Mouse (Mus musculus) hindbrain, embryonic 10.5 days (tissue): Measurements from ENCODE around the gene Pdrg1. TPM values are rescaled to one million over a fixed set of nuclear protein-coding genes. Genes with fewer than 3 reads are reported as not detected.

Experiments
- DNase-seq: peaks from one replicate; pipeline ENCODE4 v3.0.0-alpha.2; 2017; ENCODE audit warnings: low spot score
- H3K27ac ChIP-seq: fragments of 300-500 bp; sonication (generic); 2 replicates; pipeline ENCODE4 v1.5.1; 2016; ENCODE audit warnings: mild to moderate bottlenecking, moderate library complexity
- H3K27me3 ChIP-seq: fragments of 300-500 bp; sonication (generic); 2 replicates; pipeline ENCODE4 v1.6.1; 2016; ENCODE audit warnings: mild to moderate bottlenecking; ENCODE audit not compliant: poor library complexity, insufficient read depth, severe bottlenecking
- H3K36me3 ChIP-seq: fragments of 300-500 bp; sonication (generic); 2 replicates; pipeline ENCODE4 v1.6.1; 2016; ENCODE audit warnings: mild to moderate bottlenecking, moderate library complexity
- H3K4me1 ChIP-seq: fragments of 300-500 bp; sonication (generic); replicated peaks from 2 replicates; pipeline ENCODE4 v1.6.1; 2016; ENCODE audit warnings: mild to moderate bottlenecking
- H3K4me3 ChIP-seq: fragments of 300-500 bp; sonication (generic); 2 replicates; pipeline ENCODE4 v1.5.1; 2016; ENCODE audit warnings: mild to moderate bottlenecking, moderate library complexity
- H3K9me3 ChIP-seq: fragments of 300-500 bp; sonication (generic); 2 replicates; pipeline ENCODE4 v1.6.1; 2016; ENCODE audit warnings: mild to moderate bottlenecking, moderate library complexity
- WGBS: fragments of 180-500 bp; shearing (Covaris S2); methylation state at CpG from one replicate; pipeline ENCODE4 v1.1.7; 2016; 5-methylcytosine and 5-hydroxymethylcytosine counted together
- polyA plus RNA-seq: library from polyadenylated mRNA; unstranded; fragments of >200 nt; fragmentation: Nextera tagmentation; extraction: Ambion mirVana; gene quantifications from 2 replicates; pipeline ENCODE4 v1.2.1, GENCODE M21; 2016

Pdrg1 gene
- polyA plus RNA-seq, 1 experiment from 2014 or later: 120 TPM

DNA sequence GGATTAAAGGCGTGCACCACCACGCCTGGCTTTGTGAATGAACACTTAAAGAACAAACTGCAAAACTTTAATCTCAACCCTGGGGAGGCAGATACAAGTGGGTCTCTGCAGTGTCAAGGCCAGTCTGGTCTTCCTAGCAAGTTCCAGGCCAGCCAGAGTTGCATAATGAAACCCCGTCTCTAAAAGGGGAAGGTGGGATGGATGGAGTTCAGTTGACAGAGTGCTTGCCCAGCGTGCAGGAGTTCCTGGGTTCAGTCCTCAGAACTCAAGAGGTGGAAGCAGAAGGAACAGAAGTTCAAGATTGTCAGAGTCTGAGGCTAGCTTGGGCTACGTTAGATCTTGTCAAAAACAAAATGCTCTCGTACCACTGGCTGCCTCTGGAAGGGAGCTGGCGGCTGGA lies 10.8 kb upstream of the Pdrg1 start:
- WGBS: 84% methylated on average over 7 of the region's 7 CpGs
- Histone ChIP-seq H3K27me3 (peaks cover 21% of the 10 kb centered on the region), H3K27ac (no peak overlapping the region), H3K4me3 (no peak overlapping the region), H3K4me1 (peaks cover 5% of the 10 kb centered on the region; the same call in 1 of the 2 replicates), H3K9me3 (no peaks in the 10 kb centered on the region), H3K36me3 (no peaks in the 10 kb centered on the region)
- DNase-seq: no peak

DNA sequence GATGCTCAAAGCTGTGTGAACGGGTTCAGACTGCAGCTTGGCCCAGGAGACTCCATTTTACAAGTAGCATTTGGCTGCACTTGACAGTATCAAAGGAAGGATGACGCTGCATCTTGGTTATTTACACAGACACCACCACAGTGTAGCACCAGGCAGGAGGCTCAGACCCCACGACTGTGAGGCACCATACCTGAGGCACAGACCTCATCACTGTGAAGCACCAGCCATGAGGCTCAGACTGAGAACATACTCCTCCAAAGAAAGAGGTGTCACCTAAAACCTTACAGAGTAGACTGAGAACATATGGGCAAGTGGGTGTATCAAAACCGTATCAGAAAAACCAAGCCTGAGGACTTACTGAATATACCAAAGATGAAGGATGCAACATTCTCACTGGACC lies 7.6 kb upstream of the Pdrg1 start:
- Histone ChIP-seq H3K27me3 (no peaks in the 10 kb centered on the region), H3K36me3 (no peaks in the 10 kb centered on the region), H3K4me1 (0 out of 2 replicates have a peak, but pooled peaks cover 3% of the 10 kb centered on the region), H3K9me3 (no peaks in the 10 kb centered on the region), H3K4me3 (no peak overlapping the region), H3K27ac (no peak overlapping the region)
- no peak for DNase-seq
- 75% methylated on average over 4 of the region's 4 CpGs for WGBS

DNA sequence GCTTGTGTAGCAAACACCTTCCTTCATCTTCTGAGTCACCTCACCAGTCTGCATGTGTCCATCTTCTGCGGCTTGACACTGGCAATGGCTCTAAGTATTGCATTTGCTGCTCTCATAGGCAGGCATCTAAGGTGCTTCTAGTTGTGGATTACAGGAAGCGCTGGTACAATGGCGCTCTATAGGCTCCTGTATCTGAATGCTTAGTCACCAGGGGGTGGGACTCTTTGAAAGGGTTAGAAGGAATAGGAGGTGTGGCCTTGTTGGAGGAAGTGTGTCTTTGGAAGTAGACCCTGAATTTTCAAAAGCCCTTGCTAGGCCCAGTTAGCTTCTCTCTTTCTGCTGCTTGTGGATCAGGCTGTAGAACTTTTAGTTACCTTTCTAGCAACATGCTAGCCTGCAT lies 5.9 kb upstream of the Pdrg1 start:
- no peaks in the 10 kb centered on the region for H3K36me3 ChIP-seq
- no peak for DNase-seq
- H3K27ac ChIP-seq: no peak overlapping the region
- no peaks in the 10 kb centered on the region for H3K9me3 ChIP-seq
- 68% methylated on average over 3 of the region's 3 CpGs for WGBS
- no peak overlapping the region for H3K4me3 ChIP-seq
- H3K27me3 ChIP-seq: peaks cover 6% of the 10 kb centered on the region; the same call in 1 of the 2 replicates
- H3K4me1 ChIP-seq: no peaks in the 10 kb centered on the region

GRCm38 (mm10) chr2:153019355-153019754 lies 4.1 kb upstream of the Pdrg1 start:
- Histone ChIP-seq H3K4me3 (no peak overlapping the region), H3K4me1 (peaks cover 6% of the 10 kb centered on the region), H3K27ac (no peak overlapping the region), H3K27me3 (peaks cover 6% of the 10 kb centered on the region; the same call in 1 of the 2 replicates), H3K36me3 (no peaks in the 10 kb centered on the region), H3K9me3 (no peaks in the 10 kb centered on the region)
- DNase-seq: no peak
- 84% methylated on average over 3 of the region's 3 CpGs for WGBS

DNA sequence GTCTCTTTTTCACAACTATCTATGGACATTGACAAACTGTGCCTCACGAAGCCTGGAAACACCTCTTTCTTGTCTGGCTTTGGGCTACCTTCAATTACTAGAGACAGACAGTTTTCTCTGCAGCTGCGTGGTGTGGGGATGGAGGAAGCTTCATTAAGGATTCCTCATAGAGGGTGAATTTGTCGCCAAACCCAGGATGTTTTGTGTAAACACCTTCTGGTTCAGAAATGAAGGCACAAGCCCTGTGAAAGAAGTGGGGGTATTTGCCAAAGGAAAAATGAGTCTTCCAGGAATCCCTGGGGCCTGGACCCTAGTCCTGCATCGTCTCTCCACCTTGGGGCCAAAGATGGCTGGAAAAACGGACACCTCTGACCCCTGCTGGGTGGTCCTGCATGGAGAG lies 1.6 kb upstream of the Pdrg1 start:
- WGBS: 44% methylated on average over 5 of the region's 5 CpGs
- no peak for DNase-seq
- H3K36me3 ChIP-seq: peaks cover 19% of the 10 kb centered on the region
- no peaks in the 10 kb centered on the region for H3K9me3 ChIP-seq
- no peak overlapping the region for H3K4me3 ChIP-seq
- peaks cover 6% of the 10 kb centered on the region; the same call in 1 of the 2 replicates for H3K27me3 ChIP-seq
- no peak overlapping the region for H3K27ac ChIP-seq
- H3K4me1 ChIP-seq: peaks cover 13% of the 10 kb centered on the region

DNA sequence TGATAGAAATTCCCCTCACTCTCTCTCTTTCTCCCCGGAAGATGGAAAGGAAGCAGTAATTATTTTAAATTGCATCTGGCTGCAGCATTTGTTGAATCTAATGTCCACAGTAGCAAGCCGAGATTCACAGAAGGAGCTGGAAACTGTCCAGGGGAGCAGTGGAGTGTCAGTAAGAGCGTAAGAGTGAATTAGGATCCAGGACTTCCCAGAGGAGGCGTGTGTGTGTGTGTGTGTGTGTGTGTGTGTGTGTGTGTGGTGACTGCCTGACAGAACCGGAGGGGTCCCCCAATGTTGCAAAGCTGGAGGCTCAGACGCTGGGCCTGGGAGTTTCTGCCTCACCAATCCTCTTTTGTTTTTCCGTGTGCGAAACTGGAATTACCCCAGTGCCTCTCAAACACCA lies 577 bp upstream of the Pdrg1 start:
- DNase-seq: no peak
- H3K9me3 ChIP-seq: no peaks in the 10 kb centered on the region
- peaks cover 6% of the 10 kb centered on the region; the same call in 1 of the 2 replicates for H3K27me3 ChIP-seq
- H3K4me1 ChIP-seq: peaks cover 13% of the 10 kb centered on the region
- H3K27ac ChIP-seq: no peak overlapping the region
- WGBS: 54% methylated on average over 8 of the region's 8 CpGs
- peaks cover 29% of the 10 kb centered on the region for H3K36me3 ChIP-seq
- peak overlapping the region; percentile 98 for H3K4me3 ChIP-seq

DNA sequence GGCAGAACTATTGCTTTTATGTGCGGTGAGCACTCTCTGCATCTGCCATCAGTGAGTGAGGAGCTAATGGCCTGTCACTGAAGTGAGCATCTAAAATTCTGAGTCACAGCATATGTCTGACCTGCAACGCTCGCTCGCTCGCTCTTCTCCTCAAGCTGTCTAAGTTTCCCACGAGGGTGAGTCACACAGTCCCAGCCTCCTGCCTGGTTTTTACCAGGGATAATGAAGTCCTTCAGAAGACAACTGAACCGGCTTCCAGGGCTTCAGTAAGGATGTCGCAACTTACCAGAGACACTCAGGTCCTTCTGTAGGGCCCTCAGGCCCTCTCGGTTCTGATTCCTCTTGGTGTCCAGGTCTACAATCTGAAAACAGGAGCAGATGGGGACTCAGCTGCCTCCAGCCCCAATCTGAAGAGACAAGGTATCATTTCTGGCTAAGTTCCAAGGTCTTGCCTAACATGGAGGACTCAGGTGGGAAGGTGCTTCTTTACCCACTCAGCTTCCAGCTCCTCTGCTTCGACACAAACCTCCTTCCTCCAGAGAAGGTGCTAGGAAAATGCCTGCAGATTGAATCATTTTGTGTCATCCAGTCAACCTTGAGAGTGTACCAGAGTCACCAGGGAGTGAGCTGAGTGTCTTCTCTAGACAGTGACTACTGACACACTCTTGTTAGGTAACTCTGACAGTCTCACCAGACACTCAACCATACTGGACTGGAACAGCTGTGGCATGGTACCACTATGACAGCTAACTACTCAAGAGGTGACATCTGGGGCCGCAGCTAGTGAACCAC lies 1.3 kb downstream of the Pdrg1 start:
- WGBS: 93% methylated on average over 11 of the region's 11 CpGs
- DNase-seq: no peak
- Histone ChIP-seq H3K27me3 (peaks cover 6% of the 10 kb centered on the region; the same call in 1 of the 2 replicates), H3K36me3 (peaks cover 48% of the 10 kb centered on the region), H3K27ac (no peak overlapping the region), H3K4me1 (peaks cover 13% of the 10 kb centered on the region), H3K4me3 (peak overlapping the region; percentile 98), H3K9me3 (no peaks in the 10 kb centered on the region)

GRCm38 (mm10) chr2:153009192-153009973 lies 5.8 kb downstream of the Pdrg1 start:
- Histone ChIP-seq H3K36me3 (peaks cover 78% of the 10 kb centered on the region), H3K4me3 (no peak overlapping the region), H3K9me3 (no peaks in the 10 kb centered on the region), H3K27me3 (no peaks in the 10 kb centered on the region), H3K27ac (no peak overlapping the region), H3K4me1 (peaks cover 8% of the 10 kb centered on the region)
- 89% methylated on average over 12 of the region's 12 CpGs for WGBS
- no peak for DNase-seq

- H3K36me3 ChIP-seq: peaks cover 51% of the 10 kb centered on the region
- peaks cover 4% of the 10 kb centered on the region; the same call in 1 of the 2 replicates for H3K27me3 ChIP-seq
- H3K27ac ChIP-seq: no peak overlapping the region
- H3K4me1 ChIP-seq: peaks cover 6% of the 10 kb centered on the region
- 86% methylated on average over 3 of the region's 3 CpGs for WGBS
- no peaks in the 10 kb centered on the region for H3K9me3 ChIP-seq
- H3K4me3 ChIP-seq: no peak overlapping the region
- no peak for DNase-seq
Observed at GRCm38 (mm10) chr2:153005981-153006380, 9.2 kb downstream of the Pdrg1 start.

GRCm38 (mm10) chr2:153003681-153004338 lies 11.4 kb downstream of the Pdrg1 start:
- peaks cover 6% of the 10 kb centered on the region for H3K4me1 ChIP-seq
- DNase-seq: no peak
- peaks cover 4% of the 10 kb centered on the region; the same call in 1 of the 2 replicates for H3K27me3 ChIP-seq
- H3K36me3 ChIP-seq: peaks cover 30% of the 10 kb centered on the region
- H3K4me3 ChIP-seq: no peak overlapping the region
- peak overlapping the region; percentile 67; the same call in 1 of the 2 replicates for H3K27ac ChIP-seq
- WGBS: 69% methylated on average over 13 of the region's 13 CpGs
- no peaks in the 10 kb centered on the region for H3K9me3 ChIP-seq

- Histone ChIP-seq H3K4me1 (peaks cover 6% of the 10 kb centered on the region), H3K27me3 (peaks cover 4% of the 10 kb centered on the region; the same call in 1 of the 2 replicates), H3K36me3 (peaks cover 18% of the 10 kb centered on the region), H3K9me3 (no peaks in the 10 kb centered on the region), H3K27ac (no peak overlapping the region), H3K4me3 (no peak overlapping the region)
- DNase-seq: no peak
- WGBS: 85% methylated on average over 15 of the region's 15 CpGs
Observed at GRCm38 (mm10) chr2:153002492-153003248, 12.6 kb downstream of the Pdrg1 start.

DNA sequence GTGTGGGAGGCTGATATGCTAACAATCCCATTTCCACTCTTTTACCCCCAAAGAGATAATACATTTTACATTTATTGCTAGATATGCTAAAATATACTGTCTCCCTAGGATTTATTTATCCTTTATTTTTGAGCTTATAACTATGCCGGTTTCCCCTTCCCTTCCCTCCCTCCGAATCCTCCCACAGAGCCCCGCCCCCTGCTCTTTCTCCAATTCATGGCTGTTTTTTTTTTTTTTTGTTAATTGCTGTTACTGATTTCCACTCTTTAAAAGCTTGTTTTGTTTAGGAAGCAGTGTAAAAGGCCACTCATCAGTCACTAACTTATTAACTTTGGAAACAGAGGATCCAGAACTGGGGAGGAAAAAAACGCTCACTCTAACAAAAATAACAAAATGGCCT lies 18.2 kb downstream of the Pdrg1 start:
- Histone ChIP-seq H3K9me3 (no peaks in the 10 kb centered on the region), H3K4me1 (0 out of 2 replicates have a peak, but pooled peaks cover 3% of the 10 kb centered on the region), H3K4me3 (no peak overlapping the region), H3K36me3 (no peaks in the 10 kb centered on the region), H3K27me3 (no peaks in the 10 kb centered on the region; the same call in 1 of the 2 replicates), H3K27ac (no peak overlapping the region)
- no peak for DNase-seq
- WGBS: 71% methylated on average over 4 of the region's 4 CpGs
